Mouse (Mus musculus): ENCODE data around the gene Prkar2b.
"Not testable (repeated sequence)": the region's sequence is repeated elsewhere in the genome, so short reads cannot be mapped to it uniquely, and the experiment has no call there.

The Prkar2b gene

DNA sequence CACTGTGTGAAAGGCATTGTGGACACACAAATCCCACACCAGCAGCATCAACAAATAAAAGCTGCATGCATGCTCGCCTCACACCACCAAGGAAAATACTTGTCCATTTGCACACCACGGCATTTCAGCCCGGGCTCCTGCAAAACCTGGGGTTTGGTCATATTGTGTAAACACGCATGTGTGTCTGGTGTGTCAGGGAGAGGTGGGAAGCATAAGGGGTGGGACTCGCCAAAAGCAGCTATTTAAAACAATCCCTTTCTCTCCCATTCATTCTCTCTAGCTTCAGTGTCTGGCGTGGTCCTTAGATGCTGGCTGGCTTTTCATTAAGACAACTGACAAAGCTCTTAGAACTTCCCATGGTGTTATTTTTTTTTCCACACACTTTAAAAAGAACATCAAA is 1.4 kb downstream of the Prkar2b start:
- no peak for DNase-seq

DNA sequence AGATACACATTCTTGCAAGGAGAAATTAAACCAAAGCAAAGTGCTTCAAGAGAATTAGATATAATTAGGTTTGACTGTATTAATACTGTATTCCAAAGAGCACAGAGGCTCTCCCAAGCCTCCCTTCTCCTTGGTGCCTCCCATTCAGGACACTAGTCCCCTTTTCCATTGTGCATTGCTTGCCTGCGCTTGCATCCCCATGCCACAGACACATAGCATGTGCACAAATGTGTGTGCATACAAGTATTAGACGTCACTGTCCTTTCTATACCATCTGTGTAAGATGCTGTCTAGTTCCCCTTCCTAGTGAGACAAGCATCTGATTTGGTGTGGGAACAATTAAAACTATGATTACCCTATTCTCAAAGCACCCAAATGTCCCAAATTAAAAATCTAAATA is 2.0 kb downstream of the Prkar2b start:
- DNase-seq: no peak

DNA sequence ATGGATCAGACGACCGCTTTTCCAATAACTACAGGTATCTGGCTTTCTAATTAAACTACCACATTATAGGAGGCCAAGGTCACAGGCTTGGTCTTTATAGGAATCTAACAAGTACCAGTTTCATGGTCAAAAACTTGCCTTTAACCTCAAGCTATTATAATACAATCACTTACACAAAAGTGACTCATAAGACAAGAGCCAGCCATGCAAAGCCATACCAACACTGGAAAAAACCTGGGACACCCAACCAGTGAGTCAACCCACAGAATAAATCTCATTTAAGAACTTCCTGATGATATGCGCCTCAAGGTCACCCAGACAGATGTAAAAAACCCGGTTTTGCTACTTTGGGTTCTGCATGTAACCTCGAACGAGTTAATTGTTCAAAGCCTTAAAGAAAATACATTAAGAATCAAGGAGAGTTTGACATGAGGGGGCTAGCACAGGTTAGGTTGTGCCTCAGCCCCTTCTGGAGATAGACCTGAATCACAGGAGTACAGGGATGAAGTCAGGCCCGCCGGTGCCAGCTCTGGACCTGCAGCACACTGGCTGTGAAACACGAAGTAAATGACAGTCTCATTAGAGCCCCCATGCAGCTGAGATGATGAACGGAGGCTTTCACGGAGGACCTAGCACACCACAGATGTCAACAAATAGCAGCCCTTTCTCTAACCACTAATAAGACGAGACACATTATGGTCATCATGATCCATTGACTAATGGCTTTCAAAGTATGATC is 3.5 kb downstream of the Prkar2b start:
- DNase-seq: no peak

DNA sequence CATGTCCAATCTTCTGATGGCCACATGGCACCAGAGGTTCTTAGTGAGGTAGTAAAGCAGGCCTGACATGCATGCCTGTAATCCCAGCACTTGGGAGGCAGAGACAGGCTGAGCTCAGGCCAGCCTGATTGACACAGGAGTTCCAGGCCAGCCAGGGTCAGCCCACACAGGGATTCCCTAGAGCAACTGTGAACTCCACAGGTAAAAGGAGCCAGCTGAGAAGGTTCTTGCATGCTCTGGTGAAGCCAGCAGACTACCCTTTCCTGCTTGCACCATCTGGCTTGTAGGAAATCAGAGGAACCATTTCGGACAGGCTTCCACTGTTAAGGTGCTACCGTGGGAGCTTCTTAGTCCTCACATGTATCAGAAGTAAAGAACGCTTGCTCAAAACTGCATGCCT is 5.3 kb downstream of the Prkar2b start:
- DNase-seq: no peak

DNA sequence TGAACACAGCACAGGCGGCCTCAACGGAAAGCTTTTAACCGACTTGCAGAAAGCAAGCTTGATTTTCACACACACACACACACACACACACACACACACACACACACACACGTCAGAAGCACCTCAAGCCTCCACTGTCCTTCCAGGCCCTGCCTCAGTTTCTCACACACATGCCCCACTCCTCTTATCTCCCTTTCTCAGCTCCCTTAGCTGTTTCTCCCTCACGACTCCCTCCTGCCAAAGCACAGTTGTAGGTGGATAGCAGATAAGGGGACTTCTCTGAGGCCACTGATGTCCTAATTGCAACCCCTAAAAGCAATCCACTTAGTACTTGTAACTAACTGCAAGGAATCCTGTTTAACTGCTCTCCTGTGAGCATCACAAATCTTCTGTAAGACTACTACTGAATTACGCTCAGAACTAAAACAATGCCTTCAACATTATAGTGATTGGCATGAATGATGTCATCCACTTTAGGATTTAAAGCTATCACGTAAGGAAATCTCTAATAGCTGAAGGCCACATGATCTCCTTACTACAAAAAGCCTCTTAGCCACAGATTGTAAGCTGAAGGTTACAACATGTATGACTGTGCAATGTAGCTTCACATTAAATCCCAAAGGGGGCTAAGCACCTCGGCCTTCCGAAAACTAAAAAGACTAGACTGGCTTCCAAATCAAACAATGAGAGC is 6.5 kb downstream of the Prkar2b start:
- no peak for DNase-seq

DNA sequence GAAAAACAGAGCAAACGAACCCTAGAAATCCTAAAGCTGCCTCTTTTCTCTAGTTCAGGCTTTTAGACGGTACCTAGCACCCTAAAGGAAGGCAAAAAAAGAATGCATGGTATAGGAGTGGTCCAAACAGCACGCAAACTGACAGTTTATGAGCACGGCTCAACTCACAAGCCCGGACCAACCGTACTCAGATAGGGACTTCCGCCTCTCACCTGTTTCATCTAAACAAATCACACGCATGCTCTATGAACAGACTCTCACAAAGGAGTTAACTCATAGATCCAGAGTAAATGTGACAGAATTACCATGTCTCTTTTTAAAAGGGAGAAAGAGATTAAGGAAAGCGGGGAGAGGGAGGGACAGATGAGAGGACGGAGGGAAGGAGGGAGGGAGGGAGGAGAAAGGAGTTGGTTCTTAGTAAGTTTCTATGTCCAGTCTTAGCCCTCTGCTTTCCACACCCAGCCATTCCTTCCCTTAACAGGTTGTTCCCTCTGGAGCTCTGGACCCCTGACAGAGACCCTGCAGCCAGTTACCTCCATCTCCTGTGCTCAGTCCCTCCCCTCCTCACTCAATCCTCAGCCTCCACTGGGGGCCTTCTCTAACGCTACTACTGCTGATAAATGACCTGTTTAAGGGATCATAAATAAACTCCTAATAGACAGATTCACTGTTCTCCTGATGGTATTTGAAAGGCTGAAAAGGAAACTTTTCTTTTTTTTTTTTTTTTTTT is 7.3 kb downstream of the Prkar2b start:
- no peak for DNase-seq

DNA sequence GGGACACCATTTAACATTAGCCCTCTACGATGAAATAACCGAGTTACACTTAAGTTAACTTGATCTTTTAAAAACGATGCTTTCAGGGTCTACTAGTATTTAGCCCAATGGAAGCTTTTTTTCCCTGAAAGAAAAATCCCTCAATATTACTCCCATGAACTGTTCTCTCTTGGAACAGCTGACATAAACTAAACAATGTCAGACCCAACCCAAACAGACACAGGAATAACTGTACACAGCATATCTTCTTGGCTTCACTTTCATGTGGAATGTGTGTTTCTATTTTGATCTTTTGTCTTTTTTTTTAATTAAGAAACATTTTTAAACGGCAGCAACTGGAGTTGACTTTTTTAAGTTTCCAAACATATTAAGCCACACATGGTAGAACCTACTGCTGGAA is 8.2 kb downstream of the Prkar2b start:
- DNase-seq: no peak

DNA sequence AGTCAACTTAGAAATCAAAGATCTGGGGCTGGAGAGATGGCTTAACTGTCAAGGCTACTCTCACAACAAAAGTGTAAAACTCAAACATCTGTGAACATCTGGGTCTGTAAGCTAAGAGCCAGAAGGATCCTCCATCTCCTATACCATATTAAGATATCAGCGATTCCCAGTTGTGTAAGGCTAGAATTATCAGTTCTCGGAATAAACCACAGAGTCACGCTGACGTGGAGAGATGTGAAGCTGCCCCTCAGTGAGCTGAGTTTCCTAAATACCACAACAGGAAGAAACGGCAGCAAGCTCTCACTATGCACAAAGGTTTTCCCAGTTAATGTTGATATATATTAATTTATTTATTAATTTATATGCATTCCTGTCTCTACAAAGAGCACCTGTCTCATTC is 10.9 kb downstream of the Prkar2b start:
- no peak for DNase-seq

DNA sequence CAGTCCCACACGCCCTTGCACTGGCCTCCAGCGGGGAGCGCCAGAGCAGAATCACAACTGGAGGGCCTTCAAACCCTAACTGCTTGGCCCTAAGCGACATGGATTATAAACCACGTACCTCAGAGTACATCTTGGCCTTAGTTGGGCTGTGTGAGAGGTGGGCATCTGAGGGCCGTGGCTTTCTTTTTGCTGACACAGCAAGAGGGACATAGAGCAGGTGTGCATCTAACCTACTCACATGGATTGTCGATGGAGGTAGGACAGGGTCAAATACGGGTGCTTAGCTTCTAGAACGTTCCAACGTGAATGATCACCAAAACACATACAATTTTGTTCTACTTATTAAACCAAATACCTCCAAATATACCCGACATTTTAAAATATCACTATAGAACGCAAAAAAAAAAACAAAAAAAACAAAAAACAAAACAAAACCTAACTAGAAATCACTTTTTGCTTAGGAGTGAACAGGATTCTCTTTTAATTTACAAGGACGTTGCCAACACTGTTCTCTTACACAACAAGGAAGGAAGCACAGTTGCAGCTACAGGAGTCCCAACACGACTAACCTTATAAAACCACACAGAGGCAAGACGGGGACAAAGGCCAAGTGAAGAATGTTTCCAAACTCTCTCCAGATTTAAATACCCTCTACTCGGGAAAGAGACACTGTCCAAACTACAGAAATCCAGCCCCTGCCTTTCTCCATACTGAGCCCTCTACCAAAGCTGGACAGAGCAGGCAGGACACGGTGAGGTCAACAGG is 15.3 kb downstream of the Prkar2b start:
- DNase-seq: no peak

DNA sequence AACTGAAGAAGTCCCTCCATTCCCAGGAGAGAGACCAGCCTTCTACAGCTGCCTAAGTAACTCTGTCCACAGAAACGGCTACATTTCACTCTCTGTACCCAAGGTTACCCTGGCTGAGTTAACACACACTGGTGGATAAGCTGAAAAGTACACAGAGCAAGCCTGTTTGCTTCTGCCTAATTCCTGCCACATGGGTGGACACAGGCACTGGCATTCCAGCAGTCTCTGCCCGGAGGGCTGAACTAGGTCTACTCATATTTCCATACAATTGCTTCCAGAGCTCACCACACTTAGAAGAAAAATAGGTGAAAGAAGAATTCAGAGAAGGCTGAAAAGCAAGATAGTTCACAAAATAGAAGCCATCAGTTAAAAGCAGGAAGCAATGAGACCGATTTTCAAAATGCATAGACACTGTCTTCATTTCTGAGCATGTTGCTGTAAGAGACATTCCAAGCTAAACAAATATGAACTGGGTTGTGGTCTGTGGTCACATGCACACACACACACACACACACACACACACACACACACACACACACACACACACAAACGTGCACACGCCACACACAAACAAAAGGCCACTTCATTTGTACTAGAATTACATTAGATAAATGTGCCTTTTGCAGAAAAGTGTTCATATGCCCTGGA is 16.5 kb downstream of the Prkar2b start:
- DNase-seq: no peak

DNA sequence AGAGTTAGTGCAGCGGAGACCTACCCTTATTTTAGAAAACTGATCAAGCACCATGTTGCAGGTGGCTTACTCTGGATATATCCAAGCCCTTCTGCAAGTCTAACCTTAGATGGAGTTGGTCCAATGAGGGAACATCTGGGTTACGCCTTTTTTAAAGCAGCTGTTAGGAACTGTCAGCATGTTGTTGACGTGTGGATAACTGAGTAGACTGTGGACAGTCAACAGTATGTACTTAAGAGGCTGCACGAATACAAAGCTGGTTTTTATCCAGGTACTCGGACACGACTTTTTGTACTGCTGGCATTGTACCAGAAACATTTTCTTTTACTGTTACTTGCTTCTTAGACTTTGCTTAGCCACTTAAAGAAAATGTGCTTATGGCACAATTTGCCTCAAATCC is 27.6 kb downstream of the Prkar2b start:
- DNase-seq: no peak

DNA sequence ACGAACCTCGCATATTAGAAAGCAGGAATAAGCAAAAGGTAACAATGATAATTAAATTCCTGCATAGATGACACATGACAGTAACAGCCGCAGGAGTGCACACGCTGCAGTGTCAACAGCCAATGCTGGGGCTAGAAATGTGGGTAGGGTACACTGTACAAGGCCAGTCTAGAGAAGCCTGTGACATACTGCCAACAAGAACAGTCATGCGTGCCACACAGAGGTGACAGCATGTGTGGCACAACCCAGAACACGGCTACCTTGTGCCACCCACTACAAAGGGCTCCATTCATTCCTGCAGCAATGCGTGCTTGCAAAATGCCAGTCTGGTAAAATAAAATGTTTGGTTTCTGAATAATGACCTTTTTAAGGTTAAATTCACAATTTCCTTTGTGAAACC is 28.2 kb downstream of the Prkar2b start:
- no peak for DNase-seq

DNA sequence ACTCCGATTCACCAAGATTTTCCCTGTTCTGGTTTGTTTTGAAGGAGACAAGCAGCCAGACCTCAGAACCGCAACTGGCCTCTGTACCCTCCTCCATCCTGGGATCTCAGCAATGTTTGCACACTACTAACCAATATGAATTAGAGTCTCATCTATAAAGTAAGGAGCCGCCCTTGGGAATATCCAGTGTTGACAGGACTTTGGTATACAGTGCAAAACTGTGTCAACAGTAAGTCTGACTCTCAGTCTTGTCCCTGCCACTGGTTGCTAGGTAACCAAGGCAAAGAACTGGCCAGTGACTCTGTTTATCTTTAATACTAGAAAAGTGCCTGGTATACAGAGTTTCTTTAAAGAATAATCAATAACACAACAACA is 42.7 kb downstream of the Prkar2b start:
- DNase-seq: no peak

DNA sequence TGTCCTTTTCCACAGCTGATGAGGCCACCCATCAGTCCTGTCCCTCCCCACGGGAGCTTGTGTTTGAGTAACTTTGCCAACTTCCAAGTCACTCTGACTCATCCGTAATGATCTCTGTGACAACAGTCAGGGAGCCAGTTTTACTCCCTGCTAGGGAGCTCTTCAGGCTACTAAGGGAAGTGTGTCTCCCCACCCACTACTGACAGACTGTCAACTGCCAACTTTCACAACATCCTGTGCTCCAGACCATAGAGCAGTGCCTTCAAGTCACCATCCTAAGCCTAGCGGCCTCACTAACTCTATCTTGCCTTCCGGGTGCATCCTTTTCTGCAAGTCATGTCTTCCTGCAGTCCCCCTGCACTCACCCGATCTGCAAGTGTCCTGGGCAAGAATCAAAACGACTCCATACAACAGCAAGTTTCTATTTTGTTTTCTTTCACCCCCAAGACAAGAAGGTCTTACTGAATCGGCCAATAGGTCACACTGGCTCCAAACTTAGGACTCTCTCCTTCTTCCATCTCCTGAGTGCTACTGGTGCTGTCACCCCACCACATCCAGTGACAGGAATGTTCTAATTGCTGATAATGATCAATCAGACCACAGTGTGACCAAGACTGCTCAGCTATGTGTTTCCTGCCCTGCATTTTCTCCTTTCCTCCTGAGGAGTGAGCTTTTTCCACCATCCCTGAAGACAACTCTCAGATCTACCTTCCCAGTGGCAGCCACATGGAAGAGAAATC is 43.3 kb downstream of the Prkar2b start:
- peak; percentile 62 for DNase-seq

DNA sequence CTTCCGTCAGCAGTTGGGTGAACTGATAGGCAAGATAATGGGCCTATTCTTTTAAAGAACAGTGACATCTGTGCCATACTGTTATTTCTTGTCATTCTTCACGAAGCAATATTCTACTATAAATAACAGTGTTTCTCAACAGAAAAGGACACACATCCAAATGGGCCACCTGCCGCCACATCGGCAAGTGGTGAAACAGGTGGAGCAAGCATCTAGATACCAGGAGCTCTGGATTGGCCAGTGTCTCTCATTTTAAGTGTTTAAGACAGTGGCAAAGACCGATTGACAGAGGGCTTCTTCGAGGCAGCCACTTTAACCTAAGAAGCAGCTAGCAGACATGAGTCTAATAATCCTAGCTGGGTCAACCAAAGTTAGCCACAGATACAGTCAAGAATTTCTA is 44.6 kb downstream of the Prkar2b start:
- DNase-seq: no peak

DNA sequence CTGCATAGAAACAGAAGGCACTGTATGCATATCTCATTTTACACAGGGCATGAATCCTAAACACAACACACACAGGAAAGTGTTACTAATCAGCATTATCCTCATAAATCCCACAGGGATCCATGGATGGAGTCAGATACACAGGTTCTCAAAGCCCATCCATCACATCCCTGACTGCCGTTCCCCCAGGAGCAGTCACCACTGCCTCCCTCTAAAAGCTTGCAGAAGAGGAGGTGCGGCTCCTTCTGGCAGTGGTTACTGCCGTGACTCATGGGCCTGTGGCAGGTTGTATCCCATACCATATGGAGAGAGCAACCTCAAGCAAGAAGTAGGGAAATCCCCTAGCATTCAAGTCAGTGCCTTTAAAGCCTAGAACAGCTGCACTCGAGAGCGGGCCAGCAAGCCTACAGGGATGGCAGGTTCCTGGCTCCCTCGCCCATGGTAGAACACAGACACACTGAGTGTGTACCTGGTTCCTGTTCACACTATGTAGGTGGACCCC is 45.8 kb downstream of the Prkar2b start:
- no peak for DNase-seq

DNA sequence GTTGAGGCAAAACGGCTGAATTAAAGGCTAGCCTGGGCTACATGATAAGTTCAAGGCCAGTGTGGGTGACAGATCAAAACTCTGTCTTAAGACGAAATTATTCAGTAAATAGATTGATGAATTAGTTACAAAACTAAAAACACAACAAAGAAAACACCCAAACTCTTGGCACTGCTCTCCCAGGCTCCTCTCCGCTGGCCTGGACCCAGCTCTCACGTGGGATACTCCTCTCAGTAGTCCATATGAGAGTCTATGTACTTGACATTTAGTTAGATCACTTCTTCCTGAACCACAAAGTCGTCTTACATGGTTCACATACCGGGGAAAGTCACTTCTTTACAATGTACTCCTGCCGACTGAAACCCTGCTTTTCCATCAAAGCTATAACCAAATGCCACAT is 46.3 kb downstream of the Prkar2b start:
- DNase-seq: no peak

DNA sequence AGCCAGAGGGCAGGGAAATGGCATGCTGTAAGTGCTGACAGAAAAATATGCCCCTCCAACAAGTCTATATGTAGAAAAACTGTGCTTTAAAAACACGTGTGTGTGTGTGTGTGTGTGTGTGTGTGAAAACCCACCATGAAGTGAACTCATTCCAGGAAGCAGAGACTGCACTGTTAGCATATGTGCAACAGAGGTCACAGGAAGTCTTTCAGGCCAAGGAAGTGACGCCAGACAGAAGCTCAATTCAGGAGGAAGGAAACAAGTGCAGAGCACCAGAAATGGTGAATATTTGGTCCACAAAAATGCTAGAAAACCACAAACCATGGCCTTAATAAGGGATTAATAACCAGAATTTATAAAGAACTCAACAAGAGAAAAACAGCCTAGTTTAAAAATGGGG is 48.9 kb downstream of the Prkar2b start:
- no peak for DNase-seq

DNA sequence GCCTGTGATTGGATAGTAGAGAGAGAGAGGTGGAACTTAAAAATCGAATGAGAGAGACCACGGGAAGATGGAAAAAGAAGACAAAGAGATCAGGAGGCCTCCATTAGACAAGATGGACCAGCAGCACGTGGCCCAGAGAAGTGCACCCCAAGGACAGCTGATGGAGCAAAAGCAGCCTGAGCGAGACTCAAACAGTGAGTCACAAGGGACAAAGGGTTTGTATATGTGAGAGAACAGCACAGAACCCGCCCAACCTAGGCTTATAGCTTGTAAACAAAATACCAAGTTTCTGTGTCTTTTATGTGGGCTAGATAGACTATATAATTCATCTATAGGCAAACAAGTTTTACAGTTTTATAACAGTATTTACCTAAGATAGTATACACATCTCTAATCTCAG is 50.0 kb downstream of the Prkar2b start:
- no peak for DNase-seq

DNA sequence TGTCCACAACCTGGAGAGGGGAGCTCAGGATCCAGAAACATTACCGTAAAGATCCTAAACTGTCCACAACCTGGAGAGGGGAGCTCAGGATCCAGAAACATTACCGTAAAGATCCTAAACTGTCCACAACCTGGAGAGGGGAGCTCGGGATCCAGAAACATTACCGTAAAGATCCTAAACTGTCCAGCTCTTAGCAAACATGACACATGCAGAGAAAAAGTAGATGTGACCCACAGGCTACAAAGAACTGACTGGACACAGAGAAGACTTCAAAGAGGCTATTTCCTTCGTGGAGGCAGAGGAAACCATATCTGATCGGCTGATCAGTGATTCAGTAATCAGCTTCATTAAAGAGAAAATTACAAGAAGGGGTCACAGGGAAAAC is 51.1 kb downstream of the Prkar2b start:
- DNase-seq: not testable (repeated sequence)

DNA sequence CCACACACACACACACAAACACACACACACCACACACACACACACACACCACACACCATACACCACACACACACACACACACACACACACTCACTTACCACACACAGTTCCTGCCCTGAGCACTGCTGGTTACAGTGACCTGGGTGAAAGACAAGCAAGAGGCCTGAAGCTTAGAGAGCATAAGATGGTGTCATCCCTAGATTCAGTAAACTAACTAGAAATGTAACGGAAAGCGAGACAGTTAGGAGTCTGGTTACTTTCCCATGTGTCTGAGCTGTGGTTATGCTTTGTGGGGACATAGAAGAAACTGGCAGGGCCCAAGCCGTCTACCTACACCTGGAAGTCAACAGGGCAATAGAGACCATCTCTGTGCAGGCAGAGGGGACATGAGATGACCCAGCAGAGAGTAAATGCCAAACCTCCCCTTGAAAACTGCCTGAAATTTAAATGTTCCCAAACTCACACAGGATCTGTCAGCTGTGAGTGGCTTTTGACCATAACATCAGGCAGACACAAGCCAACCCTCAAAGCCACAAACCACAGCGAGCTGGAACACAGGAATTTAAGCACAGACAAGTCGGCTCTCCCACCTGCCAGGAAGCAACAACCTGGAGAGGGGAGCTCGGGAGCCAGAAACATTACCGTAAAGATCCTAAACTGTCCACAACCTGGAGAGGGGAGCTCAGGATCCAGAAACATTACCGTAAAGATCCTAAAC is 51.7 kb downstream of the Prkar2b start:
- DNase-seq: peak; percentile 32

Measured in thymus, postnatal 14 days (tissue).